Comparison of ENCODE assay signal across 8 mouse cellular contexts in genomic region chr4:148130561-148131413, GRCm38 (mm10). TPM values are rescaled to one million over a fixed set of nuclear protein-coding genes. Genes with fewer than 3 reads are reported as not detected.
DNase-seq lines count a peak whose midpoint lies in the region; ATAC-seq and TF ChIP-seq lines count a peak whose summit lies in the region.

Draxin (minus strand) TSS chr4:148130698.

- peak within 1 kb of the TSS; percentile 82 for H3K4me2 ChIP-seq in forebrain, embryonic 15.5 days (replicated peaks)
- peak within 1 kb of the TSS; percentile 92 for H3K4me2 ChIP-seq in stomach, postnatal 0 days (replicated peaks; ENCODE audit: low read depth)

- H3K9me3 ChIP-seq in forebrain, embryonic 15.5 days, result no peaks in the 10 kb centered on the region
- no peaks in the 10 kb centered on the region for H3K9me3 ChIP-seq in stomach, postnatal 0 days (ENCODE audit: control insufficient read depth, low read length)

- peak within 1 kb of the TSS; percentile 100 for H3K9ac ChIP-seq in forebrain, embryonic 15.5 days (replicated peaks)
- peak within 1 kb of the TSS; percentile 27; the same call in 1 of the 2 replicates for H3K9ac ChIP-seq in stomach, postnatal 0 days (ENCODE audit: low read length)

- TF ChIP-seq EP300 in stomach, postnatal 0 days (optimal IDR thresholded peaks at IDR 0.05), result no peak

- peak within 1 kb of the TSS; percentile 98 for H3K27ac ChIP-seq in forebrain, embryonic 15.5 days (replicated peaks)
- H3K27ac ChIP-seq in stomach, postnatal 0 days (replicated peaks), result no peak within 1 kb of the TSS

- H3K27me3 ChIP-seq in forebrain, embryonic 15.5 days, result no peaks in the 10 kb centered on the region
- peaks cover 15% of the 10 kb centered on the region for H3K27me3 ChIP-seq in stomach, postnatal 0 days (ENCODE audit: control insufficient read depth, insufficient read depth, low read length)

- H3K36me3 ChIP-seq in forebrain, embryonic 15.5 days, result no peaks in the 10 kb centered on the region
- H3K36me3 ChIP-seq in stomach, postnatal 0 days (ENCODE audit: control insufficient read depth, insufficient read depth, low read length), result no peaks in the 10 kb centered on the region

- peak; percentile 81 for ATAC-seq in forebrain, embryonic 15.5 days (replicated peaks)
- peak; percentile 40 for ATAC-seq in megakaryocyte-erythroid progenitor cell, adult 5-6 weeks (replicated peaks; ENCODE audit: low FRiP score, low TSS enrichment, poor library complexity, severe bottlenecking)
- peak; percentile 78 for ATAC-seq in stomach, postnatal 0 days (ENCODE audit: low FRiP score, low TSS enrichment)

- DNase-seq in cerebellum, postnatal 25 days, result peak; percentile 41 to 68
- DNase-seq in cerebellum, adult 18-20 months, result no peak
- peak; percentile 89 for DNase-seq in MN1 (ENCODE audit: low spot score)
- peak; percentile 78 for DNase-seq in kidney, postnatal 10 days
- peak; percentile 66 for DNase-seq in stomach, postnatal 0 days (ENCODE audit: low spot score)
- no peak for DNase-seq in cerebellum, adult 9-10 months

- under 1% methylated on average over 57 of the region's 87 CpGs for whole genome bisulfite sequencing in forebrain, embryonic 15.5 days
- 1% methylated on average over 63 of the region's 87 CpGs for WGBS in stomach, postnatal 0 days

- TF ChIP-seq CTCF in stomach, postnatal 0 days (IDR thresholded peaks at IDR 0.05; ENCODE audit: low read depth), result no peak

- peak within 1 kb of the TSS; percentile 88 for H3K4me3 ChIP-seq in forebrain, embryonic 15.5 days
- peak within 1 kb of the TSS; percentile 53 for H3K4me3 ChIP-seq in stomach, postnatal 0 days (ENCODE audit: low read depth, low read length)

- H3K4me1 ChIP-seq in forebrain, embryonic 15.5 days, result peaks cover 52% of the 10 kb centered on the region
- H3K4me1 ChIP-seq in stomach, postnatal 0 days (replicated peaks; ENCODE audit: control insufficient read depth, insufficient read depth), result no peaks in the 10 kb centered on the region; the same call in 1 of the 2 replicates

RNA-seq across cellular contexts. Expression of gene Draxin, which starts in this region (rescaled TPM):
- 21.2 TPM in 2 replicates for polyA plus RNA-seq in forebrain, embryonic 15.5 days (2015; fragmentation: Nextera tagmentation; extraction: Ambion mirVana)
- not detected in 2 replicates for total RNA-seq in megakaryocyte-erythroid progenitor cell, adult 5-6 weeks (2014; fragmentation: Nextera tagmentation)
- total RNA-seq in megakaryocyte-erythroid progenitor cell, adult 5-6 weeks (2017), result not detected in 2 replicates
- polyA plus RNA-seq in stomach, postnatal 0 days (2015; fragmentation: Nextera tagmentation; extraction: Ambion mirVana), result 0.01 TPM in 1 of 2 replicates, not detected in the other

Comparison
In these comparisons a context has a peak if more than half of its experiments do, and no peak if none do; other contexts are left out.
1. RNA of gene Draxin (polyA plus RNA-seq): 21.2 TPM in forebrain, embryonic 15.5 days; 0.01 TPM in stomach, postnatal 0 days; every median in the first group is over 10 times any median in the second.
2. DNase-seq: peak in cerebellum, postnatal 25 days (2 of 2), MN1 (single experiment) and kidney, postnatal 10 days (single experiment); none in cerebellum, adult 18-20 months (0 of 2) and cerebellum, adult 9-10 months (single experiment).
3. Peak in ATAC-seq in megakaryocyte-erythroid progenitor cell, adult 5-6 weeks; RNA of the gene not detected or under 1 TPM.
4. Peak in DNase-seq, ATAC-seq, H3K4me3 ChIP-seq, H3K9ac ChIP-seq and H3K4me2 ChIP-seq in stomach, postnatal 0 days; RNA of the gene not detected or under 1 TPM.
5. Peak in every context shown above with its lines, with median percentiles within 50 percentile points of each other: ATAC-seq.